Mouse (Mus musculus): ENCODE measurements around the gene 1500011B03Rik. TPM values are rescaled to one million over a fixed set of nuclear protein-coding genes. Genes with fewer than 3 reads are reported as not detected.

The 1500011B03Rik gene
- polyA plus RNA-seq, 1 experiment, result 245 TPM

GRCm38 (mm10) chr5:114809181-114809756 is 14.0 kb downstream of the 1500011B03Rik start:
- H3K27ac ChIP-seq (ENCODE audit: insufficient read depth, low read length), result no peak overlapping the region
- no peak for TF ChIP-seq POLR2A (IDR thresholded peaks at IDR 0.05; ENCODE audit: extremely low read depth, insufficient read depth, low read length)
- TF ChIP-seq CTCF (IDR thresholded peaks at IDR 0.05; ENCODE audit: extremely low read depth, insufficient read depth, low read length), result no peak
- no peak overlapping the region for H3K4me3 ChIP-seq (ENCODE audit: insufficient read depth, low read length)
- H3K4me1 ChIP-seq (ENCODE audit: control insufficient read depth, insufficient read depth, low read length), result peaks cover 2% of the 10 kb centered on the region

DNA sequence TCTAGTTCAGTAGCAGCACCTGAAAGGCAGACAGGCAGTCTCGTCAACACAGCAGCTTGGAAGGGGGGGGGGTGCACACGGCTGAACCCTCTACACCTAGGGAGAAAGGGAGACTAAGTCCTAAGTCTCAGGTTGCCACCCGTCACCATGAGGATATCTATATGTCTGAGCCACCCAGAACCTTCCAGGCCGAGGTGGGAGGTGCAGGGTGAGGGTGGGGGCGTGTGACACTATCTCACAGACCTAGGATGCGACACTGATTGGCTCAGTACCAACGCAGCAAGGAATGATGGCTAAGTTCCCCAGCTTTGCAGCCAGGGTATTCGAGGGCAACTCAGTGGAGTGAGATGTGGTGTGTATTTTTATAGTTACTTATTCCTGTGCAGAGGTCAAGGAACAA is 14.9 kb downstream of the 1500011B03Rik start:
- no peak overlapping the region for H3K4me3 ChIP-seq (ENCODE audit: insufficient read depth, low read length)
- TF ChIP-seq CTCF (IDR thresholded peaks at IDR 0.05; ENCODE audit: extremely low read depth, insufficient read depth, low read length) (no peak), POLR2A (IDR thresholded peaks at IDR 0.05; ENCODE audit: extremely low read depth, insufficient read depth, low read length) (no peak)
- H3K4me1 ChIP-seq (ENCODE audit: control insufficient read depth, insufficient read depth, low read length), result peaks cover 2% of the 10 kb centered on the region
- no peak overlapping the region for H3K27ac ChIP-seq (ENCODE audit: insufficient read depth, low read length)

DNA sequence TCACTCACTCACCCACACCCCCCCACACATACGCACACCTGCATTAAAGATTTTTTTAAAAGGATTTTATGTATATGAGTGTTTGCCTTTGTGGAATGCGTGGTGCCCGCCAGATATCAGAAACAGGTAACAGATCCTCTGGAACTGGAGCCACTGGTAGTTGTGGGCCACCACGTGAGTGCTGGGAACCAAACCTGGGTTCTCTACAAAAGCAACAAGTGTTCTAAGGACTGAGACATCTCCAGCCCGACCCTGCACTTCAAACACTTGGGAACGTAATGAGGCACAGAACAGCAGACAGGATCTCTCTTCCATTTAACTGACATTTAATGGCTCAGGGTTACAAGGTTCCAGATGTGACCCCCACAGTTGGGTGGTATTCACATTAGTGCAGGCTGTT is 15.4 kb downstream of the 1500011B03Rik start:
- no peak for TF ChIP-seq CTCF (IDR thresholded peaks at IDR 0.05; ENCODE audit: extremely low read depth, insufficient read depth, low read length)
- TF ChIP-seq POLR2A (IDR thresholded peaks at IDR 0.05; ENCODE audit: extremely low read depth, insufficient read depth, low read length), result no peak
- Histone ChIP-seq H3K4me1 (ENCODE audit: control insufficient read depth, insufficient read depth, low read length) (peaks cover 2% of the 10 kb centered on the region), H3K27ac (ENCODE audit: insufficient read depth, low read length) (no peak overlapping the region), H3K4me3 (ENCODE audit: insufficient read depth, low read length) (no peak overlapping the region)

GRCm38 (mm10) chr5:114807468-114807867 is 15.8 kb downstream of the 1500011B03Rik start:
- no peak overlapping the region for H3K4me3 ChIP-seq (ENCODE audit: insufficient read depth, low read length)
- no peak overlapping the region for H3K27ac ChIP-seq (ENCODE audit: insufficient read depth, low read length)
- no peak for TF ChIP-seq CTCF (IDR thresholded peaks at IDR 0.05; ENCODE audit: extremely low read depth, insufficient read depth, low read length)
- no peak for TF ChIP-seq POLR2A (IDR thresholded peaks at IDR 0.05; ENCODE audit: extremely low read depth, insufficient read depth, low read length)
- peaks cover 2% of the 10 kb centered on the region for H3K4me1 ChIP-seq (ENCODE audit: control insufficient read depth, insufficient read depth, low read length)

DNA sequence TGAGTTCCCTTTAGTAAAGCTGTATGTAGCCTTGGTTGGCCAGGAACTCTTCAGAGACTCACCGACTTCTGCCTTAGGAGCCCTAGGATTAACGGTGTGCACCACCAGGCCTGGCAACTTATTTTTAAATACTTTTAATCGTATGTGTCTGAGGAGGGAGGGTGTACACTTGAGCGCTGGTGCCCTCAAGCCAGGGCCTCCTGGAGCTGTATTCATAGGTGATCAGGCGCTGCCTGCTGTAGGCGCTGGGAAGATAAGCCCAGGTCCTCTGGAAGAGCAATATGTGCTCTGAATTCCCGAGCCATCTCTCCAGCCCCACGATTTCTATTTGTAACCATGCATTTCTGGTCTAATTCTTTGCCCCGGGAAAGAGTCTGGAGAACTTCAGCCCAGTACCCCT is 16.2 kb downstream of the 1500011B03Rik start:
- TF ChIP-seq CTCF (IDR thresholded peaks at IDR 0.05; ENCODE audit: extremely low read depth, insufficient read depth, low read length) (no peak), POLR2A (IDR thresholded peaks at IDR 0.05; ENCODE audit: extremely low read depth, insufficient read depth, low read length) (no peak)
- peaks cover 2% of the 10 kb centered on the region for H3K4me1 ChIP-seq (ENCODE audit: control insufficient read depth, insufficient read depth, low read length)
- H3K4me3 ChIP-seq (ENCODE audit: insufficient read depth, low read length), result no peak overlapping the region
- H3K27ac ChIP-seq (ENCODE audit: insufficient read depth, low read length), result 0 out of 2 replicates have a peak overlapping the region, but pooled peaks have one; percentile 61

DNA sequence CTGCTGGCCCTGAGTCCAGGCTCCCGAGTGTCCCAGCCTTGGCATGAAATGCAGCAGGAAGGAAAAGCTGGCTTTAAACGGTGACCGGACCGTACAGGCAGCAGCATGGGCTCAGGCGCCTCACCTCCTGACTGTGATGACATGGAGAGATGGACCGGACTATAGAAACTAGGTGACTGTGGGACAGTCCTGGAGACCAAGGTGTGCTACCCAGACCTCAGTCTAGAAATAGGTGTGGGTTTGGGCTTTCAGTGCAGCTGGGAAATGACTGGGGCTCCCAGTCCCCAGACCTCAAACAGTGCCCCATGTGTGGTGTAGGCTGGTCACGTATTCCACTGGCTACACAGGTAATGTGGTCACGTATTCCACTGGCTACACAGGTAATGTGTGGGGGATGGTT is 16.6 kb downstream of the 1500011B03Rik start:
- peaks cover 2% of the 10 kb centered on the region for H3K4me1 ChIP-seq (ENCODE audit: control insufficient read depth, insufficient read depth, low read length)
- no peak overlapping the region for H3K4me3 ChIP-seq (ENCODE audit: insufficient read depth, low read length)
- H3K27ac ChIP-seq (ENCODE audit: insufficient read depth, low read length), result peak overlapping the region; percentile 61
- TF ChIP-seq POLR2A (IDR thresholded peaks at IDR 0.05; ENCODE audit: extremely low read depth, insufficient read depth, low read length) (no peak), CTCF (IDR thresholded peaks at IDR 0.05; ENCODE audit: extremely low read depth, insufficient read depth, low read length) (no peak)

- TF ChIP-seq CTCF (IDR thresholded peaks at IDR 0.05; ENCODE audit: extremely low read depth, insufficient read depth, low read length) (no peak), POLR2A (IDR thresholded peaks at IDR 0.05; ENCODE audit: extremely low read depth, insufficient read depth, low read length) (no peak)
- Histone ChIP-seq H3K27ac (ENCODE audit: insufficient read depth, low read length) (peak overlapping the region; percentile 61), H3K4me3 (ENCODE audit: insufficient read depth, low read length) (no peak overlapping the region), H3K4me1 (ENCODE audit: control insufficient read depth, insufficient read depth, low read length) (peaks cover 2% of the 10 kb centered on the region; the same call in 1 of the 2 replicates)
Observed at GRCm38 (mm10) chr5:114805436-114806350, 17.6 kb downstream of the 1500011B03Rik start.

GRCm38 (mm10) chr5:114804958-114805357 is 18.3 kb downstream of the 1500011B03Rik start:
- H3K4me3 ChIP-seq (ENCODE audit: insufficient read depth, low read length), result no peak overlapping the region
- no peak overlapping the region for H3K27ac ChIP-seq (ENCODE audit: insufficient read depth, low read length)
- peaks cover 2% of the 10 kb centered on the region; the same call in 1 of the 2 replicates for H3K4me1 ChIP-seq (ENCODE audit: control insufficient read depth, insufficient read depth, low read length)
- TF ChIP-seq POLR2A (IDR thresholded peaks at IDR 0.05; ENCODE audit: extremely low read depth, insufficient read depth, low read length) (no peak), CTCF (IDR thresholded peaks at IDR 0.05; ENCODE audit: extremely low read depth, insufficient read depth, low read length) (peak; percentile 18; the same call in 1 of the 2 replicates)

DNA sequence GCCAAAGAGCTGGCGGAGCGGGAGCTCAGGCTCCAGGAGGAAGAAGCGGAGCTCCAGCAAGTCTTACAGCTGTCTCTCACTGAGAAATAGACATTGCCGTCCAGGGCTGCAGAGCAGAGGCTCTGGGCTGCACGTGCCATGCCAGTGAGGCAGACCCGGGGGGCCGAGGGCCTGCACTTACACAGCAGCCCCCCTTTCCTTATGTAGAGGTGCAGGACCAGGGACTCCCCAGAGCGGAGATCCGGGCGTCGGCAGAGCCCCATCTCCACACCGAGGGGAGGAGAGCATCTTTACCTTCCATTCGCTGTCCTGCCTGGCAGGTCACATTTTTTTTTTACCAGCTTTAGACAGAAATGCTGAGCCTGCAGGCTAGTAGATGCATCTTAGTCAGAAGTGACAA is 18.9 kb downstream of the 1500011B03Rik start:
- Histone ChIP-seq H3K27ac (ENCODE audit: insufficient read depth, low read length) (no peak overlapping the region), H3K4me3 (ENCODE audit: insufficient read depth, low read length) (no peak overlapping the region), H3K4me1 (ENCODE audit: control insufficient read depth, insufficient read depth, low read length) (no peaks in the 10 kb centered on the region)
- no peak for TF ChIP-seq POLR2A (IDR thresholded peaks at IDR 0.05; ENCODE audit: extremely low read depth, insufficient read depth, low read length)
- no peak for TF ChIP-seq CTCF (IDR thresholded peaks at IDR 0.05; ENCODE audit: extremely low read depth, insufficient read depth, low read length)

All from cortical plate, adult 2 months (tissue).